Mouse (Mus musculus) lung, embryonic 16.5 days (tissue): Measurements from ENCODE around the gene Slc44a2. TPM values are rescaled to one million over a fixed set of nuclear protein-coding genes. Genes with fewer than 3 reads are reported as not detected.

Experiments
- ATAC-seq: fragments of 200-750 bp; cut with Nextera tagmentation; 2 replicates; pipeline ENCODE4 v1.8.0; 2017; ENCODE audit warnings: low read depth, mild to moderate bottlenecking, moderate library complexity
- H3K27ac ChIP-seq: fragments of 300-500 bp; sonication (generic); 2 replicates; pipeline ENCODE4 v1.5.1; 2014; ENCODE audit warnings: mild to moderate bottlenecking, control low read depth, low read length
- H3K27me3 ChIP-seq: fragments of 300-500 bp; sonication (generic); 2 replicates; pipeline ENCODE4 v1.6.1; 2014; ENCODE audit warnings: low read depth, low read length, mixed read lengths; ENCODE audit not compliant: control insufficient read depth, insufficient read depth
- H3K36me3 ChIP-seq: fragments of 300-500 bp; sonication (generic); 2 replicates; pipeline ENCODE4 v1.6.1; 2014; ENCODE audit warnings: low read length; ENCODE audit not compliant: control insufficient read depth, insufficient read depth
- H3K4me1 ChIP-seq: fragments of 300-500 bp; sonication (generic); replicated peaks from 2 replicates; pipeline ENCODE4 v1.6.1; 2014; ENCODE audit warnings: low read length, mixed read lengths; ENCODE audit not compliant: control insufficient read depth, insufficient read depth
- H3K4me2 ChIP-seq: fragments of 300-500 bp; sonication (generic); 2 replicates; pipeline ENCODE4 v1.6.1; 2014; ENCODE audit warnings: low read depth, low read length, control low read depth
- H3K4me3 ChIP-seq: fragments of 300-500 bp; sonication (generic); 2 replicates; pipeline ENCODE4 v1.5.1; 2014; ENCODE audit warnings: mild to moderate bottlenecking, low read length, control low read depth
- H3K9ac ChIP-seq: fragments of 300-500 bp; sonication (generic); 2 replicates; pipeline ENCODE4 v1.6.1; 2014; ENCODE audit warnings: low read length, control low read depth
- H3K9me3 ChIP-seq: fragments of 300-500 bp; sonication (generic); 2 replicates; pipeline ENCODE4 v1.6.1; 2016; ENCODE audit warnings: low read length; ENCODE audit not compliant: control insufficient read depth
- WGBS: fragments of 180-500 bp; shearing (Covaris S2); extraction: QIAGEN DNeasy Blood & Tissue Kit; methylation state at CpG from one replicate; pipeline ENCODE4 v1.1.7; 2014; 5-methylcytosine and 5-hydroxymethylcytosine counted together
- polyA plus RNA-seq: library from polyadenylated mRNA; unstranded; fragments of >200 nt; fragmentation: Nextera tagmentation; extraction: Ambion mirVana; gene quantifications from 2 replicates; pipeline ENCODE4 v1.2.1, GENCODE M21; 2015

Gene Slc44a2
- polyA plus RNA-seq, 1 experiment from 2014 or later: 178 TPM

DNA sequence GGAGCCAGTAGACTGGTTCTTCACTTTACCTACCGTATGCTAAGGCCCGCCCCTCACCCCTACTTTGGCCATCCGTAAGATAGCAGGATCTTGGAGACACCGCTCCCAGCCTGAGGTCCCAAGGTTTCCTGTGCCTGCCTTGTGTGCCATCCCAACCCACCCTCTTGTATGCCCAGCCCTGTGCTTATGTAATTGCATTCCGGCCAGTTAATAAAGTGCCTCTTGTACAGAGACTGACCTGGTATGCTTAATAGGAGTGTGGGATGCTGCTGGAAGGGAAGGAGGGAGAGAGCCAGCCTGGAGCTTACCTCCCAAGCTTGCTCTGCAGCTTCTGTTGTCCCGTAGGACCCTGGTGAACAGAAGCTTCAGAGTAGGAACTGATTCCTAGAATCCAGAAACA is 34.3 kb downstream of the Slc44a2 start:
- peak; percentile 68; the same call in 1 of the 2 replicates for ATAC-seq
- 0 out of 2 replicates have a peak overlapping the region, but pooled peaks have one; percentile 7 for H3K27ac ChIP-seq
- no peaks in the 10 kb centered on the region for H3K9me3 ChIP-seq
- H3K9ac ChIP-seq: no peak overlapping the region
- peaks cover 25% of the 10 kb centered on the region for H3K36me3 ChIP-seq
- no peak overlapping the region for H3K4me2 ChIP-seq
- whole genome bisulfite sequencing: 56% methylated on average over 6 of the region's 6 CpGs
- no peak overlapping the region for H3K4me3 ChIP-seq
- H3K27me3 ChIP-seq: no peaks in the 10 kb centered on the region
- H3K4me1 ChIP-seq: peaks cover 7% of the 10 kb centered on the region

DNA sequence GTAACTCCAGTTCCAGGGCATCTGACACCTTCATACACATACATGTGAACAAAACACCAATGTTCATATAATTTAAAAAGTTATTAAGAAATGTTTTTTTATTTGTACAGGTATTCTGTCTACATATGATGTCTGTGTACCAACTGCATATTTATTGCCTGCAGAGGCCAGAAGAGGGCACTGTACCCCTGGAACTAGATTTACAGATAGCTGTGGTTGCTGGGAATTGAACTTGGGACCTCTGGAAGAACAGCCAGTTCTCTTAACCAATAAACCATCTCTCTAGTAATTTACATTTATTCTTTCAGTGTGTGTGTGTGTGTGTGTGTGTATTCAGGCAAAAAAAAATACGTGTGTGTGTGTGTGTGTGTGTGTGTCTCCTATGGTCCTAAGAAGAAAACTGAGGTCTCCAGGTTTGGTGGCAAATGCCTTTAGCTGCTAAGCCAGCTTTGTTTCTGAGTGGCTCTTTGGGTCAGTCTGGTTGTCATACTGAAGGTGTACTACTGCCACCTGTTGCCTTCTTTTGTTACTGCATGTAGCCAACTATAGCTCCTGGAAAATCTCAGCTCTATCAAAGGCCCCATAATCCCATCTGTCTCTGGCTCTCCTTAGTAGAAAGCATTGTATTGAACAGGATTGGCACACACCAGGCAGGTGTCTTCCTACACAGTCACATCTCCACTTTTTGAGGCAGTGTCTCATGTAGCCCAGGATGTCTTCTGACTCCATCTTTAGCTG is 36.7 kb downstream of the Slc44a2 start:
- Histone ChIP-seq H3K27ac (no peak overlapping the region), H3K36me3 (peaks cover 7% of the 10 kb centered on the region), H3K9ac (no peak overlapping the region), H3K4me3 (no peak overlapping the region), H3K4me1 (peaks cover 7% of the 10 kb centered on the region), H3K9me3 (no peaks in the 10 kb centered on the region), H3K4me2 (no peak overlapping the region), H3K27me3 (no peaks in the 10 kb centered on the region)
- peak; percentile 59; the same call in 1 of the 2 replicates for ATAC-seq
- WGBS: 0% methylated on average over 1 of the region's 1 CpGs

DNA sequence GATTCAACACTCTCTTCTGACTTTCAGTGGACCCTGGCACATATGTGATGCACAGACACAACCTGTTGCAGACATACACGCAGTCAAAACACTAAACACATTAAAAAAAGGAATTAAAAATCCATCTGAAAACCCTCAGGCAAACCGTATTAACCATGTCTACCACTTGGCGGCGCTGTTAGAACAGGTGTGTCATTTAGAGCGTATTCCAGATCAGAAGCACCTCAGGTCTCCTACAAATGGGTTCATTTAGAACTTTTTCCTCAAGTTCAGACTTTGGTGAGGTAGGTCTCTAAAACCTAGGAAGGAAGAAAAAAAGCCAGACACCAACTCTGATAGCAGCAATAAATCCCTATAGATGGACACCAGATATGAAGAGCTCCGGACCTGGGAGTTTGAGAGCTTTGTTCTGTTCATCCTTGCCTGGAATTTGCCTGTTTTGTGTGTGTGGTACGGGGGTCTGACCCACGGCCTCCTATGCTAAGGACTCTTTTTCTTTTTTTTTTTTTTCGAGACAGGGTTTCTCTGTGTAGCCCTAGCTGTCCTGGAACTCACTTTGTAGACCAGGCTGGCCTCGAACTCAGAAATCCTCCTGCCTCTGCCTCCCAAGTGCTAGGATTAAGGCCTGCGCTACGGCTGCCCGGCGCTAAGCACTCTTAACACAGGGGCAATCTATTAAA is 46.2 kb downstream of the Slc44a2 start:
- Histone ChIP-seq H3K27ac (peak overlapping the region; percentile 90), H3K27me3 (no peaks in the 10 kb centered on the region), H3K4me3 (peak overlapping the region; percentile 49), H3K9me3 (no peaks in the 10 kb centered on the region), H3K4me2 (peak overlapping the region; percentile 76), H3K4me1 (peaks cover 10% of the 10 kb centered on the region), H3K36me3 (no peaks in the 10 kb centered on the region), H3K9ac (peak overlapping the region; percentile 62)
- ATAC-seq: peak; percentile 3; the same call in 1 of the 2 replicates
- WGBS: 29% methylated on average over 14 of the region's 14 CpGs

DNA sequence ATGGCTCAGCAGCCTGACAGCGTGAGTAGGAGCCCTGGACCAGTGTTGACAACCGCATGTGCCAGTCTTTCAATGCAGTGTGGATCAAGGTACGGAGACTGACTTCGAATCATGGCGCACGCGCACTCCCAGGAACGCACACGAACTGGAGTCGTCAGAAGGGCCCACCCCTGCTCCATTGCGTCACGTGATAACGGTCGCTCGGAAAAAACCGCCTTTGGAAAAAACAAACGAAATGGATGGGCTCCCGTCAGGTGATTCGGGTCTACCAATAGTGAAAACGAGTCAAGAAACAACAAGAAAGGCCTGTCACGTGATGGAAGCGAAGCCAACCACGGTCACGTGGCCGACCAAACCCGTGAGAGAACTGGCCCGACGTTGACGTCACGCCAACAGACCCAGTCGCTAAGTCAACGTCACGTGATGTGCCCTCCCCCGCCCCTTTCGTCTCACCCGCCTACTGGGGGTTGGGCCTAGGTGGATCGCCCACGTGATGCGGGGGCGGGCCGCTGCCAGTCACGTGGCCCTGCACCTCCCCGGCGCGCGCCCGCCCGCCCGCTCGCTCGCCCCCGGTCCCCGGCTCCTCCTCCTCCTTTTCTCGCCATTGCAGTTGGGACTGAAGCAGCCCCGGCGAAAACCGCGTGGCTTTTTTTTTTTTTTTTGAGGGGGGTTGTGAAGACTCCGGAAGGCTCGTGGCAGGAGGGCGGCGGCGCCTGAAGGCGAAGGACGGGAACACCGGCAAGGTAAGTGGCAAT is 47.0 kb downstream of the Slc44a2 start, which contains the start of gene Ilf3:
Gene Ilf3 (plus strand): TSS at position 515 of the 755 bp plus-strand sequence.
- peak; percentile 94 for ATAC-seq
- Histone ChIP-seq H3K27me3 (no peaks in the 10 kb centered on the region), H3K36me3 (no peaks in the 10 kb centered on the region), H3K27ac (peak within 1 kb of the TSS; percentile 90), H3K4me2 (peak within 1 kb of the TSS; percentile 86), H3K4me1 (peaks cover 10% of the 10 kb centered on the region), H3K9me3 (no peaks in the 10 kb centered on the region), H3K4me3 (peak within 1 kb of the TSS; percentile 89), H3K9ac (peak within 1 kb of the TSS; percentile 87)
- WGBS: under 1% methylated on average over 62 of the region's 66 CpGs

DNA sequence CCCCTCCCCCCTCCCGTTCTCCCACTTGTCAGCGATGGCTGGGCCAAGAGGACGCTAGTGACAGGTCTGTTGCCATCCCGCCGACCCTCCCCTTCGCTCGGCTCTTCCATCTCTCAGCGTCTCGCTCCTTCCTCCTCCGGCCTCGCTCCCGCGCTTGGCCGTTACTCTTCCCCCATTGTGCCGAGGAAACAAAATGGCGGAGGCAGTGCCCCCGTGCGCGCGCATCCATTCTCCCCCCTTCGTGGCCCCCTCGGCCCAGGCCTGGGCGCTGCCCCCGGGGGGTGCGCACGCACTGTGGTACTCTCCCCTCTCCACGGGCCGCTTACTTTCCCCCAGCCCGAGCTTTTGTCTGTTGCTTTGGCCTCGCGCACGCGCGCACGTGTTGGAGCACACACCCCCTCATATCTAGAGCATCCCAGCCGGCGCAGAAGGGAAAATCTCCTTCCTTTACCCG is 47.7 kb downstream of the Slc44a2 start:
- H3K4me3 ChIP-seq: peak overlapping the region; percentile 89
- H3K4me1 ChIP-seq: peaks cover 10% of the 10 kb centered on the region
- under 1% methylated on average over 34 of the region's 38 CpGs for WGBS
- ATAC-seq: peak; percentile 44
- peak overlapping the region; percentile 82 for H3K27ac ChIP-seq
- no peaks in the 10 kb centered on the region for H3K27me3 ChIP-seq
- no peaks in the 10 kb centered on the region for H3K9me3 ChIP-seq
- H3K9ac ChIP-seq: peak overlapping the region; percentile 87
- peak overlapping the region; percentile 86 for H3K4me2 ChIP-seq
- no peaks in the 10 kb centered on the region for H3K36me3 ChIP-seq

DNA sequence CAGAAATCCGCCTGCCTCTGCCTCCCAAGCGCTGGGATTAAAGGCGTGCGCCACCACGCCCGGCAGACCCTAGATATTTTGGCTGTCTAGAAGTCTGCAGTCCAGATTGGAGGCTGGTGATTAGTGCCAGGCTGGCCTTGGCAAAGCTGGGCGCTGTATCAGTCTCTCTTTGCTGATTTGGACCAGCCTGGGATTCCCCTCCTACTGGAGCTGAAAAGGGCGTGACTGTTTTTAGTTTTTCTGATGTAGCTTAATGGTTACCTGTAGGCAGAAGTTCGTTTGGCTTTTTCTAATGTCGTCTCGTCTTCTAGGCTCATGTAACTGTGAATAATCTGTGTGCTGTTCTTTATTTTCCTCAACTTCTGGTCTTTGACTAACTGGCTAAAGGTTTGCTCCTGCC is 48.6 kb downstream of the Slc44a2 start:
- Histone ChIP-seq H3K4me1 (peaks cover 10% of the 10 kb centered on the region), H3K9ac (peak overlapping the region; percentile 87), H3K4me2 (peak overlapping the region; percentile 86), H3K27me3 (no peaks in the 10 kb centered on the region), H3K9me3 (no peaks in the 10 kb centered on the region), H3K4me3 (peak overlapping the region; percentile 89), H3K36me3 (no peaks in the 10 kb centered on the region), H3K27ac (no peak overlapping the region)
- ATAC-seq: no peak
- WGBS: 54% methylated on average over 11 of the region's 11 CpGs

DNA sequence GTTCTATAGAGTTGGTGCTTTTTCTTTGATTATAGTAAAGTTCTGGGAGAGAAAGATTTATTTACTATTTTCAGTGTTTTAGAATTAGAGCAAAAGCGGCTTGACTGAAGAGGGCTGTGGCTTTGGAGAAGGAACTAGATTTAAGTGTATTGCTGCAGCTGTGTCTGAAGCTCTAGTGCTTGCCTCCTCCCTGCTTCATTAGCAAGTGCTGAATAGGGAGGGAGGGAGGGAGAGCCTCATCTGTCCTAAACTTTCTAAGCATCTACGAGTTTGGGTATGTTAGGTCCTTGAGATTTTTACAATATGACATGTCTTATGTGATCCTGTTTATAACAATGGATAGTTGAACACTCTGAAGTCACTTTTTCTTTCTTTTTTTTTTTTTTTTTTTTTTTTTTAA is 50.4 kb downstream of the Slc44a2 start:
- H3K4me3 ChIP-seq: no peak overlapping the region
- no peak overlapping the region for H3K4me2 ChIP-seq
- WGBS: 75% methylated on average over 2 of the region's 2 CpGs
- H3K4me1 ChIP-seq: peaks cover 10% of the 10 kb centered on the region
- H3K9ac ChIP-seq: no peak overlapping the region
- H3K27ac ChIP-seq: no peak overlapping the region
- no peak for ATAC-seq
- no peaks in the 10 kb centered on the region for H3K27me3 ChIP-seq
- H3K36me3 ChIP-seq: peaks cover 3% of the 10 kb centered on the region; the same call in 1 of the 2 replicates
- H3K9me3 ChIP-seq: no peaks in the 10 kb centered on the region

DNA sequence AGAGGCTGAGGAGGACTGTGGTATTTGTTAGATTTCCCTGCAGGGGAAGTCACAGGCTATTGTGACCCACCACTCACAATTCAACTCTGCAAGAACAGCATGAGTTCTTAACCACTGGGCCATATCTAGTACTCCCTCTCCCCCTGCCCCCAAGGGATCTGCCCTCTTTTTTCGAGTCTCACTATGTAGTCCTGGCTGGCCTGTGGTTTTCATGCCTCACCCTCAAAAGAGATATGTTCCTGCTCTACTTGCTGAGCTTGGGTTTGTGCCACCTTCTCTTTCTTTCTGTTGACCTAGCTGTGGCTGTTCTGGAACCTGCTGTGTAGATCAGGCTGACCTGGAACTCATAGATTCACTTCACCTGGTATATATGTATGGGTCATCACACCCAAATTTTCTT is 52.0 kb downstream of the Slc44a2 start:
- Histone ChIP-seq H3K27me3 (no peaks in the 10 kb centered on the region), H3K9me3 (no peaks in the 10 kb centered on the region), H3K27ac (no peak overlapping the region), H3K9ac (no peak overlapping the region), H3K4me3 (no peak overlapping the region), H3K4me2 (no peak overlapping the region), H3K36me3 (peaks cover 3% of the 10 kb centered on the region; the same call in 1 of the 2 replicates), H3K4me1 (peaks cover 10% of the 10 kb centered on the region)
- WGBS: 78% methylated on average over 1 of the region's 1 CpGs
- no peak for ATAC-seq

DNA sequence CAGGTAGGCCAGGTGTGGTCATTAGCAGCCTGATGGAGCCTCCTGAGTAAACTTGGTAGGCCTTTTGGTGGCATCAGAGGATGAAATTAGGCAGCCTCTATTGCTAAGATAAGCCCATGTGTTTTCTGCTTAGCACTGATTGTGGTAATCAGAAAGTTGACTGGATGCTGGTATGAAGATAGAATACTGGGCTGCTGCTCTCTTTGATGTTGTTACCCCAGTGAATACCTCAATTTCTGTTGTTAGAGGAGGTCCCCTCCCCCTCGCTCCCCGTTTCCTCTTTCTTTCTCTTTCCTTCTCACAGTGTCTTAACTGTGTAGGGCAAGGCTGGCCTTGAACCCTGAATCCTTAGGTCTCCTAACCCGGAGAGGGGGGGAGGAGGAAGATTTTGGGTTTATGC is 58.7 kb downstream of the Slc44a2 start:
- Histone ChIP-seq H3K4me2 (no peak overlapping the region), H3K27me3 (no peaks in the 10 kb centered on the region), H3K4me1 (peaks cover 5% of the 10 kb centered on the region; the same call in 1 of the 2 replicates), H3K4me3 (no peak overlapping the region), H3K27ac (no peak overlapping the region), H3K9ac (no peak overlapping the region), H3K9me3 (no peaks in the 10 kb centered on the region), H3K36me3 (peaks cover 6% of the 10 kb centered on the region; the same call in 1 of the 2 replicates)
- ATAC-seq: no peak
- WGBS: 63% methylated on average over 3 of the region's 3 CpGs
